Mouse (Mus musculus) CH12.LX (cell line): ENCODE measurements around the gene Dynlt1b.
"Not testable (repeated sequence)": the region's sequence is repeated elsewhere in the genome, so short reads cannot be mapped to it uniquely, and the experiment has no call there.

Source experiments
- CTCF ChIP-seq, 2 experiments: IDR thresholded peaks in 1 of 2; conservative IDR thresholded peaks in 1 of 2; 2 replicates each; pipeline ENCODE4 v1.5.1; 2011 to 2012; ENCODE audit warnings: low read depth in 2 of 2, low read length in 2 of 2, improper control_type of control experiment in 1 of 2, inconsistent platforms in 1 of 2, mild to moderate bottlenecking in 1 of 2, moderate library complexity in 1 of 2
- EP300 ChIP-seq: IDR thresholded peaks from 2 replicates; pipeline ENCODE4 v1.6.1; 2011; ENCODE audit warnings: low read length, improper control_type of control experiment
- JUN ChIP-seq: IDR thresholded peaks from 2 replicates; pipeline ENCODE4 v1.6.1; 2011; ENCODE audit warnings: low read depth, mild to moderate bottlenecking, low read length, improper control_type of control experiment, moderate library complexity; ENCODE audit not compliant: insufficient read depth
- KAT2A ChIP-seq: IDR thresholded peaks from 2 replicates; pipeline ENCODE4 v1.6.1; 2012; ENCODE audit warnings: low read length, improper control_type of control experiment, inconsistent platforms; ENCODE audit not compliant: insufficient replicate concordance
- MAZ ChIP-seq: IDR thresholded peaks from 2 replicates; pipeline ENCODE4 v1.6.1; 2012; ENCODE audit warnings: low read depth, mild to moderate bottlenecking, inconsistent platforms, low read length, improper control_type of control experiment, moderate library complexity
- MEF2A ChIP-seq: IDR thresholded peaks from 2 replicates; pipeline ENCODE4 v1.6.1; 2014; ENCODE audit warnings: low read depth, mild to moderate bottlenecking, inconsistent platforms, low read length, improper control_type of control experiment, borderline replicate concordance
- MXI1 ChIP-seq: IDR thresholded peaks from 2 replicates; pipeline ENCODE4 v1.6.1; 2011; ENCODE audit warnings: mild to moderate bottlenecking, low read depth, low read length, improper control_type of control experiment
- MYC ChIP-seq: IDR thresholded peaks from 2 replicates; pipeline ENCODE4 v1.6.1; 2011; ENCODE audit warnings: low read depth, mild to moderate bottlenecking, improper control_type of control experiment, low read length
- POLR2A ChIP-seq: IDR thresholded peaks from 2 replicates; pipeline ENCODE4 v1.6.1; 2011; ENCODE audit warnings: low read depth, mild to moderate bottlenecking, improper control_type of control experiment, low read length
- RAD21 ChIP-seq: IDR thresholded peaks from 2 replicates; pipeline ENCODE4 v1.6.1; 2011; ENCODE audit warnings: low read depth, mild to moderate bottlenecking, low read length, improper control_type of control experiment, moderate library complexity
- RCOR1 ChIP-seq: conservative IDR thresholded peaks from 2 replicates; pipeline ENCODE4 v1.6.1; 2012; ENCODE audit warnings: low read depth, mild to moderate bottlenecking, inconsistent platforms, low read length, improper control_type of control experiment
- TCF12 ChIP-seq: IDR thresholded peaks from 2 replicates; pipeline ENCODE4 v1.6.1; 2014; ENCODE audit warnings: low read depth, mild to moderate bottlenecking, inconsistent platforms, low read length, improper control_type of control experiment
- UBTF ChIP-seq: IDR thresholded peaks from 2 replicates; pipeline ENCODE4 v1.6.1; 2012; ENCODE audit warnings: low read depth, mild to moderate bottlenecking, inconsistent platforms, low read length, improper control_type of control experiment, moderate library complexity
- ZC3H11A ChIP-seq: IDR thresholded peaks from 2 replicates; pipeline ENCODE4 v1.6.1; 2012; ENCODE audit warnings: low read depth, mild to moderate bottlenecking, inconsistent platforms, low read length, improper control_type of control experiment

DNA sequence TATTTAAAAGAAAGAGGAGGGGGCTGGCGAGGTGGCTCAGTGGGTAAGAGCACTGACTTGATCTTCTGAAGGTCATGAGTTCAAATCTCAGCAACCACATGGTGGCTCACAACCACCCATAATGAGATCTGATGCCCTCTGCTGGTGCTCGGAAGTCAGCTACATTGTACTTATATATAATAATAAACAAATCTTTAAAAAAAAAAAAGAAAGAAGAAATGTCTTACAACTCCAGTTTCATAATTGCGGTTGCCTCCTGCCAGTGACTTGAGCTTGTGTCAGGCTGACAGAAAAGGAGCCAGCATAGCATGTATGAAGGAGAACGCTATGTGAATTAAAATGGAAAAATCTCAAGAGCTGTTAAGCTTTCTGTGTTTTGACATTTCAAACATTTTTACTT, 2.5 kb downstream of the Dynlt1b start:
- TF ChIP-seq ZC3H11A, RCOR1, KAT2A, EP300, POLR2A, MYC, JUN, TCF12, MAZ, MXI1, RAD21, MEF2A, UBTF: not testable (repeated sequence)
- TF ChIP-seq CTCF (conservative IDR thresholded peaks at IDR 0.05 in 1 of 2, IDR thresholded peaks at IDR 0.05 in 1 of 2; ENCODE audit: low read depth in 2 of 2, low read length in 2 of 2): 0 out of 4 replicates have a peak, but pooled peaks of 1 of the 2 experiments have one; percentile 20
